Mouse (Mus musculus) spleen, adult 2 months (tissue): ENCODE measurements around the gene Bbof1. TPM values are rescaled to one million over a fixed set of nuclear protein-coding genes. Genes with fewer than 3 reads are reported as not detected.

Source experiments
- DNase-seq, 2 experiments: peaks; one replicate each; pipeline versions ENCODE4 v3.0.0 to v3.0.0-alpha.2; 2012 to 2021; ENCODE audit warnings: low spot score in 2 of 2, low read depth in 1 of 2
- H3K27ac ChIP-seq: fragments of 200-500 bp; 2 replicates; pipeline ENCODE4 v1.5.1; 2012; ENCODE audit warnings: low read length, inconsistent platforms; ENCODE audit not compliant: insufficient read depth
- H3K27me3 ChIP-seq: fragments of 200-500 bp; 2 replicates; pipeline ENCODE4 v1.6.1; 2012; ENCODE audit warnings: mild to moderate bottlenecking, moderate library complexity, low read length, inconsistent platforms; ENCODE audit not compliant: control insufficient read depth, insufficient read depth
- H3K36me3 ChIP-seq: fragments of 200-500 bp; 2 replicates; pipeline ENCODE4 v1.6.1; 2012; ENCODE audit warnings: mild to moderate bottlenecking, low read length, inconsistent platforms; ENCODE audit not compliant: control insufficient read depth, insufficient read depth
- H3K4me1 ChIP-seq: fragments of 200-500 bp; 2 replicates; pipeline ENCODE4 v1.6.1; 2011; ENCODE audit warnings: inconsistent platforms; ENCODE audit not compliant: control insufficient read depth, insufficient read depth, insufficient read length
- H3K4me3 ChIP-seq: fragments of 200-500 bp; 2 replicates; pipeline ENCODE4 v1.5.1; 2011; ENCODE audit warnings: mild to moderate bottlenecking, inconsistent platforms; ENCODE audit not compliant: insufficient read depth, insufficient read length; ENCODE audit errors: extremely low read depth
- CTCF ChIP-seq: fragments of 200-500 bp; IDR thresholded peaks from 2 replicates; pipeline ENCODE4 v1.5.1; 2011; ENCODE audit warnings: mild to moderate bottlenecking, inconsistent platforms; ENCODE audit not compliant: insufficient read depth, insufficient read length, insufficient replicate concordance; ENCODE audit errors: extremely low read depth
- POLR2A ChIP-seq: fragments of 200-500 bp; IDR thresholded peaks from 2 replicates; pipeline ENCODE4 v1.6.1; 2011; ENCODE audit warnings: low read depth, low read length, inconsistent platforms
- WGBS: fragments of 180-500 bp; shearing (Covaris S2); methylation state at CpG from one replicate; pipeline ENCODE4 v1.1.7; 2018; 5-methylcytosine and 5-hydroxymethylcytosine counted together
- polyA plus RNA-seq: library from polyadenylated mRNA; depleted of rRNA; stranded (reverse); fragments of >200 nt; gene quantifications from 2 replicates; pipeline ENCODE4 v1.2.3, GENCODE M21; 2012

The Bbof1 gene
- polyA plus RNA-seq, 1 experiment, result 0.05 TPM

DNA sequence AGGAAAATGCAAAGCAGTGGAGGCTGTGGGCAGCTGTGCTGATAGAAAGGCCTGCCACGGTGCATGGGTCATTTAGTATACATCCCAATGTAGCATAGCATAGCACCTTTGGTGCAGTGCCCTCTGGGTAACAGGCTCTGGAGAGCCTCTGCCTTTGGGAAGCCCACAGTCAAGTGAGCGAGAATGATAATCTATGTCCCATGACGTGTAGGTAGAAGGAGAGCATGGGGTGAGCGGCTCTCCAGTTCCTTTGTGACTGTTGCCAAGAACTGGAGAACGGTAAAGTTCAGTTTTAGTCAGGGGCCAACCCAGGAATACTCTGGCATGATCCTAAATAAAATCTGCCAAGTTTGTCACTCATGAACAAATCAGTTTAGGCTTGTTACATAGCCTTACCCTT, 37.2 kb upstream of the Bbof1 start:
- TF ChIP-seq POLR2A (no peak), CTCF (no peak)
- Histone ChIP-seq H3K27ac (no peak overlapping the region), H3K27me3 (no peaks in the 10 kb centered on the region), H3K4me3 (no peak overlapping the region), H3K4me1 (no peaks in the 10 kb centered on the region), H3K36me3 (peaks cover 34% of the 10 kb centered on the region)
- 95% methylated on average over 5 of the region's 5 CpGs for WGBS
- no peak for DNase-seq

GRCm38 (mm10) chr12:84373831-84374481, 34.9 kb upstream of the Bbof1 start:
- WGBS, result 89% methylated on average over 6 of the region's 6 CpGs

GRCm38 (mm10) chr12:84382369-84382768, 26.5 kb upstream of the Bbof1 start:
- no peaks in the 10 kb centered on the region for H3K27me3 ChIP-seq
- H3K36me3 ChIP-seq, result peaks cover 13% of the 10 kb centered on the region
- WGBS, result 99% methylated on average over 4 of the region's 4 CpGs
- no peak for DNase-seq
- no peaks in the 10 kb centered on the region; the same call in 1 of the 2 replicates for H3K4me1 ChIP-seq
- H3K4me3 ChIP-seq, result no peak overlapping the region
- no peak overlapping the region for H3K27ac ChIP-seq
- TF ChIP-seq POLR2A, result no peak
- TF ChIP-seq CTCF, result no peak

More at GRCm38 (mm10) chr12:84373831-84374481, 34.9 kb upstream of the Bbof1 start:
- DNase-seq, result no peak
- no peak for TF ChIP-seq POLR2A
- TF ChIP-seq CTCF, result no peak
- Histone ChIP-seq H3K4me3 (no peak overlapping the region), H3K27ac (no peak overlapping the region), H3K27me3 (no peaks in the 10 kb centered on the region), H3K36me3 (peaks cover 42% of the 10 kb centered on the region), H3K4me1 (no peaks in the 10 kb centered on the region)

- no peak for DNase-seq
- peaks cover 3% of the 10 kb centered on the region for H3K4me1 ChIP-seq
- H3K36me3 ChIP-seq, result peaks cover 7% of the 10 kb centered on the region
- no peak for TF ChIP-seq CTCF
- H3K4me3 ChIP-seq, result no peak overlapping the region
- no peaks in the 10 kb centered on the region for H3K27me3 ChIP-seq
- 47% methylated on average over 5 of the region's 5 CpGs for WGBS
- H3K27ac ChIP-seq, result no peak overlapping the region
Observed at GRCm38 (mm10) chr12:84384644-84385081, 24.2 kb upstream of the Bbof1 start.

DNA sequence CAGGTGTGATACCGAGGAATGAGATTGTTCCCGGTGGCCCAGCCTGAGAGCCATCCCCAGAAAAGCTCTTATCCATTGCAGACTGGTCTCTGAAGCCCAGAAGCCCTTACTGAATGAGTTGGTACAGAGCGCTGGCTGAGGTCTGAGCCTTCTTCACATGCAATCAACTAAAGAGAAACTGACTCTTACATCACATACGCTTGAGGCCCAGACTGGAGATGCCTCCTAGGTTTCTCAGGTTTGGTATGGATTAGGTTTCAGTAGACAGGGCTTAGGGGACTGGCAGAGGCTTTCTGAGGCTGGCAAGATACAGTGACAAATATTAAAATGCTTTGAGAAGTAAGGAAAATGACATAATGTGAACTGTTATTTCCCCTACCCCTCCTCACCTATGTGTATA, 23.5 kb upstream of the Bbof1 start:
- no peaks in the 10 kb centered on the region for H3K27me3 ChIP-seq
- H3K4me1 ChIP-seq, result peaks cover 3% of the 10 kb centered on the region
- 92% methylated on average over 4 of the region's 4 CpGs for WGBS
- peaks cover 6% of the 10 kb centered on the region for H3K36me3 ChIP-seq
- no peak overlapping the region for H3K4me3 ChIP-seq
- TF ChIP-seq POLR2A (no peak), CTCF (no peak)
- no peak for DNase-seq
- no peak overlapping the region for H3K27ac ChIP-seq

DNA sequence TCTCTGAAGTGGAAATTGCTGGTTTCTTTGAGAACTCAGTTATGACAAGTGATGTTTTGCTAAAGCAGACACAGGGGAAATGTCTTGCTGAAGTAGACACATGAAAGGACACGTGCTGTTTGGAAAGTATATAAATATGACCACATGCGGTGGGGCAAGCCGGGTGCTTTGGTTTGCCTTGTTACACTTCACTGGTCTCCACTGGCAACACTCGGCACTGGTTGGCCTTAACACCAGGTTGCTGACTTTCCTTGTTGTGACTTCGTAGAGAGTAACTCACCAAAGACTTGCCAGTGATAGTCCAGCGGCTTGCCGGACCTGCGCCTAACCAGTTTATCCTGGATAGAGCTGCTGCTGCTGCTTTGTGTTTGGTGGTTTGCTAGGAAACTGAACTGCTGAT, 20.8 kb upstream of the Bbof1 start:
- Histone ChIP-seq H3K27ac (peak overlapping the region; percentile 31), H3K4me3 (no peak overlapping the region), H3K4me1 (peaks cover 3% of the 10 kb centered on the region), H3K27me3 (no peaks in the 10 kb centered on the region), H3K36me3 (peaks cover 11% of the 10 kb centered on the region)
- no peak for TF ChIP-seq CTCF
- TF ChIP-seq POLR2A, result no peak
- peak in 1 of 2 experiments; percentile 27 for DNase-seq
- WGBS, result 59% methylated on average over 8 of the region's 8 CpGs

DNA sequence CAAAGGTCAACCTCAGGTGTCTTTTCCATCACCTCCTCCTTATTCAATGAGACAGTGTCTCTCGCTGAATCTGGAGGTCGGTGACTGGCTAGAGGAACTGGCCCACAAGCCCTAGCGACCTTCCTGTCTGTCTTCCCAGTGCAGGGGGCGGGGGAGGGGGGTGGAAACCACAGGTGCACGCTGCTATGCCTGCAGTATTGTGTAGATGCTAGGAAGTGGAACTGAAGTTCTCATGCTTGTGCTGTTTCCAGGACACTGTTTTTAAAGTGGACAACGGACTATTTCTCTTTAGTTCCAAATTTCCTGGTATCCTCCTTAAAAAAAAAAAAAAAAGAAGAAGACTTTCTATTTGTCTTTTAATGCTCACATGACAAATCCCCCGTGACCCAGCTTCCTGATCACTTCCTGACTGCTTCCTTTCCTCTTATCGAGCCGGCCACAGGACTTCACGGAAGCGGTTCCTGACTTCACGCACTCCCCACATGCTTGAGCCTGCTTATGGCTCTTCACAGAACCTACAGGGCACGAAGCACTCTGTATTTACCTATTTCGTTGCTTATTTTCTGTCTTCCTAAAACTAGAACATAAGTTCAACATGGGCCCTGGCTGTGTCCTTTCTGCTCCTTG, 20.0 kb upstream of the Bbof1 start:
- DNase-seq, result peak; percentile 28 to 52
- H3K36me3 ChIP-seq, result peaks cover 11% of the 10 kb centered on the region
- TF ChIP-seq POLR2A, result no peak
- no peak for TF ChIP-seq CTCF
- H3K27me3 ChIP-seq, result no peaks in the 10 kb centered on the region
- H3K27ac ChIP-seq, result peak overlapping the region; percentile 52
- WGBS, result 17% methylated on average over 14 of the region's 14 CpGs
- peaks cover 3% of the 10 kb centered on the region for H3K4me1 ChIP-seq
- H3K4me3 ChIP-seq, result peak overlapping the region; percentile 43
